Mouse (Mus musculus) left cerebral cortex, postnatal 10 days (tissue): Measurements from ENCODE around the gene Slc4a2. TPM values are rescaled to one million over a fixed set of nuclear protein-coding genes. Genes with fewer than 3 reads are reported as not detected.
A peak's percentile ranks its signal among the peaks of the same experiment; 100 is the strongest.

ENCODE experiments used
- DNase-seq, 2 experiments: peaks; one replicate each; pipeline ENCODE4 v3.0.0; 2021 to 2022; ENCODE audit warnings: low spot score in 2 of 2, mixed read lengths in 1 of 2; ENCODE audit errors: extremely low spot score in 1 of 2
- intact Hi-C: fragments of 180-260 bp; cut with DNase I; formaldehyde crosslinking; loops from one replicate; pipeline ENCODE4 v1.15.1; 2025
- total RNA-seq, 2 experiments: library from RNA; stranded (reverse); gene quantifications; 2 replicates each; pipeline ENCODE4 v1.2.3; 2021

The Slc4a2 gene
- total RNA-seq, 2 experiments from 2014 or later = 24.6 to 27.6 TPM

DNA sequence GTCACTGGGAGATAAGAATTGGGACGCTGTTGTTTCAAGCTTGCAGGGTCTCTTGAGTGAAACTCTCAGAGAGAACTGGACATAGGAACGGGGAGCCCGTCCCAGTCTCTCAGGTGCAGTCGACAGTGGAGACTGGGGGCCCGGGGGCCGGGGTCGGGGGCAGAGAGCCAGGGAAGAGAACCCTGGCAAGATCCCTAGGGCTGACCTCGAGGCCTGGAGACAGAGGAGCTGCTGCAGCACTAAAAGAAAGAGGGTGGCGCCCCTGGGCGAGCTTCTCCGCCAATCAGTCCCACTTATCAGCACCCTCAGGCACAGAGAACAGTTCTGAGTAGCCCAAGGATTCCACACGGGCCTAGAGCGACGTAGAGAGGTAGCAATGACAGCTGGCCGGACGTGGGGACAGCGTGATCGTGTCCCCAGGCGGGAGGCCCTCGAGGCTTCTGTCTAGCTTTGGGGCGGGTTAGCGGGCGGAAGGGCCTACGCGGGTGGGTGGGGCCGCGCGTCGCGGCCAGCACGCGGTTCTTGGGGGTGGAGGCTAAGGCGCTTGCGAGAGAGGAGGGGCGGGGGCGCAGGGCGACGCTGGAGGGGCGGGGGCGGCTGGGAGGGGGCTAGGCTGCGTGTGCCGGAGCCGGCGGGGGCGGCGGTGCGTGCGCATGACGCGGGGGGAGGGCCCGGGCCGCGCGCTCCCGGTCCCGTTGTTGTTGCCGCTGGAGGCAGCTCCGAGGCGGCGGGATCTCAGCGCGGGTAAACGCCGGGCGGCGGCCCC is 27.8 kb downstream of the Slc4a2 start:
- intact Hi-C loops = loop anchor here (2.0 kb wide), 1 partner anchor 19 kb away; no protein-coding TSS in a partner anchor
- DNase-seq = peak; percentile 81 to 95

DNA sequence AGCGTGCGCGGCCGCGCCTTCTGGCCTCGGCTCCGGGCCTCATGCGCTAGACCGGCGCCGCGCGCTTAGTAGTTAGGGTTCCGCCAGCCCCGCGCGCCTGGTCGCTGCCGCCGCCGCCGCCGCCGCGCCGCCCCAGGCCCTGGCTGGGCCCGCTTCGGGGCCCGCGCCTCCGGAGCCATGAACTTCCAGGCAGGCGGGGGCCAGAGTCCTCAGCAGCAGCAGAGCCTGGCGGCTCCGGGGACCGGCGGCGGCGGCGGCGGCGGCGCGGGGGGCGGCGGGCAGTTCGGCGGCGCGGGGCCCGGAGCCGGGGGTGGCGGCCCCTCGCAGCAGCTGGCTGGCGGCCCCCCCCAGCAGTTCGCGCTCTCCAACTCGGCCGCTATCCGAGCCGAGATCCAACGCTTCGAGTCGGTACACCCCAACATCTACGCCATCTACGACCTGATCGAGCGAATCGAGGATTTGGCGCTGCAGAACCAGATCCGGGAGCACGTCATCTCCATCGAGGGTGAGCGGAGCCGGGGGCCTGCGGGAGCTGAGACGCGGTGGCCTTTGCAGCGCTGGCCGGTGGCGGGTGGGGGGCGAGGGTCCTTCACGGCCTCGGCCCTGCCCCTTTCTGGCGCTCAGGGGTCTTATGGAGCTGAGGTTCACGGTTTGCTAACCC is 28.5 kb downstream of the Slc4a2 start, which contains the start of gene Agap3:
TSS of gene Agap3 (plus strand) at position 148 of the 661 bp plus-strand sequence.
- peak in 1 of 2 experiments; percentile 64 for DNase-seq
- intact Hi-C loops = loop anchor here (2.0 kb wide), 1 partner anchor 19 kb away; no protein-coding TSS in a partner anchor

DNA sequence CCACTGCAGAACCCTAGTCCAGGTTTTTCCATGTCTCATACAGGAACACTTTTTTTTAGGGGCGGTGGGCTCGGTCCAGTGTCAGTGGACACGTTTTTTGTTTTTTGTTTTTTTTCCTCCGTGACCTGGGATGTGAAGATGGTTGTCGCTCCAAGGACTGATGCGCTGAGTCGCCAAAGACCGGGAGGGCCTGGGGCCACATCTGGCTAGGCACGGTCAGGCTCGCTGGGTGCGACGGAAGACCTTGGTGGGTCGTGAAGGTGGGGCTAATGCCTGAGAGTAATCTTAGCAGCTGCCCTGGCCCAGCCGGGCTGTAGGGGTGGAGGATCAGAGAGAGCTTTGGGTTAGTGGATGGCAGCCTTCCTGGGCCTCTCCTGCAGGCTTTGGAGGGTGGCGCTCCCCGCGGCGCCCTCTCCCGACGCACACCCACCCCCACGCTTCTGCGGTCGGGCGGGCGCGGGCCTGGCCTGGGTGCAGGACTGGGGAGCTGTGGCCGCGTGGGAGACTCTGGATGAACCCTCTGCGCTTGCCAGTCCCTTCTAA is 29.1 kb downstream of the Slc4a2 start:
- DNase-seq = no peak
- intact Hi-C loops = loop anchor here (2.0 kb wide), 1 partner anchor 18 kb away; no protein-coding TSS in a partner anchor

DNA sequence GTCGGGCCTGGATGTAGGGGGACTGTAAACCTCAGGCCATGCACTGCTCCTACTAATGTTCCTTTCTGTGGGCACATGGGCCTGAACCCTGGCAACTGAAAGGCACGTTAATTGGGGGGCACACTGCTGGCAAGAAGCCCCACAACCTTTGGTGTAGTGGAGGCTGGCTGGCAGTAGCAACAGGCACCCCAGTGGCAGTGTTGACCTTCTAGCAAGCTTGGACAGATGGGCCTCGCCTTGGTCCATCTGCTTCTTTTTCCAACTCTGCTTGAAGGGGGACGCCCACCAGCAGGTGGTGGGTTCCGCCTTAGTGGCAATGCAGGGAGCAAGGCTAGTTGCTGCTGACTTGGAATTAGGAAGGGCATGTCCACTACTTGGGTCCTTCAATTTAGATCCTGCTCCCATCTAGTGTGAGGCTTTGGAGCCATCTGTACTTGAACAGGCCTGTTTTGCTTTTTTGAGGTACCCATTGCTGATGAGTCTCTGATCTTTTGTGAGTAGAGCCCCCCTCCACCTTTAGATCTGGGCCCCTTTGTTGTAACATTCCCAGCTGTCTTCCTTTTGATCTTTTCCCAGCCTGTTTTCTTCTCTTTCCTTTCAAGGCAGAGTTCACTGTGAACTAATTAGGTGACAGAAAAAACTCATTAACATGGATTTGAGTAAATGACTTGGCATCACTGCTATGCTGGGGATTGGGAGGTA is 29.8 kb downstream of the Slc4a2 start:
- intact Hi-C loops = loop anchor here (2.0 kb wide), 1 partner anchor 17 kb away; no protein-coding TSS in a partner anchor
- no peak for DNase-seq

DNA sequence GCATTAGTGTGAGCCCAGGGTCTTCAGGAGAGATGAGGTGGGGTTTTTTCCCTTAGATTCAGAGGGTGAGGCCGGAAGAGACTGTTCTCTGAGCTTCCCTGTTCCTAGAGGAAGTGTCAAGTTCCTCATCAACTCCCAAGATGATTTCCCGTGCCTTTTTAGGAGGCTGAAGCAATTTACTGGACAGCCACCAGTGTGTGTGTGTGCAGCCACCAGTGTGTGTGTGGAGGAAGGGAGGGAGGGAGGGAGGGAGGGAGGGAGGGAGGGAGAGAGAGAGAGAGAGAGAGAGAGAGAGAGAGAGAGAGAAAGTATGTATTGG is 30.3 kb downstream of the Slc4a2 start:
- no peak for DNase-seq
- intact Hi-C loops = loop anchor here (2.0 kb wide), 1 partner anchor 17 kb away; no protein-coding TSS in a partner anchor

DNA sequence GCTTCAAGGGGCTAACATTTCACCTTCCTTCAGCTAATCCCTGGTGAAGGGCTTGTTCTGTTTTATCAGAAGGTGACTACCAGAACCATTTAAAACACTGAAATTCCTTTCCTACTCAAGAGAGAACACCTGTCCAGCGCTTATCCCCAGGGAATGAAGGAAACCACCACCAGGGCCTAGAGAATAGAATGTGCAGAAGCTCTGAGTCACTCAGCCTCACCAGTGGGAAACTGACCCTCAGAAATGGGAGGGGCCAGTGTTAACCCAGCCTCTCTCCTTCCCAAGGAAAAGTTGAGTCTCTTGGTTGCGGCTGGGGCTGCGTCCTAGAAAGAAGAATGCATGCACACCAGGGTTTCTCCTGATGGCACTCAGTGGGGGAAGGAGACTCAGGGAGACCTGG is 31.4 kb downstream of the Slc4a2 start:
- intact Hi-C loops = no loop called here
- DNase-seq = no peak

DNA sequence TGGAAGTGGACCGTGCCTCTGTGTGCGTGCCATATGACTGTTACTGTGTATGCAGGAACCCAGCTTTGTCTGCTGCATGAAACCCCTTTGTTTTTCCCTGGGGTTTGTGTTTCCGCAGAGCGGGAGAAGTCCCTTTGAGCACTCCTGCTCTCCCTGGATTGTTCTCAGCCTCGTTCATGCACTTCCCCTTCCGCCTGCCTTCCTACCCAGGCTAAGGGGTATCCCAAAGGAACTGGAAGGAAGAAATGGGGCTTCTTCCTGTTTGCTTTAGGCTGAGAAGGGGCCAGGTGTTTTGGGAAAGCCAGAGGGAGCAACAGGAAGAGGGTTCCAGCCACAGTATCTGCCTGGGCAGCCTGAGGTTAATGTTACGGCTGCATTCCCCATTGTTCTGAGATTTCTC is 32.0 kb downstream of the Slc4a2 start:
- no peak for DNase-seq
- intact Hi-C loops = no loop called here

DNA sequence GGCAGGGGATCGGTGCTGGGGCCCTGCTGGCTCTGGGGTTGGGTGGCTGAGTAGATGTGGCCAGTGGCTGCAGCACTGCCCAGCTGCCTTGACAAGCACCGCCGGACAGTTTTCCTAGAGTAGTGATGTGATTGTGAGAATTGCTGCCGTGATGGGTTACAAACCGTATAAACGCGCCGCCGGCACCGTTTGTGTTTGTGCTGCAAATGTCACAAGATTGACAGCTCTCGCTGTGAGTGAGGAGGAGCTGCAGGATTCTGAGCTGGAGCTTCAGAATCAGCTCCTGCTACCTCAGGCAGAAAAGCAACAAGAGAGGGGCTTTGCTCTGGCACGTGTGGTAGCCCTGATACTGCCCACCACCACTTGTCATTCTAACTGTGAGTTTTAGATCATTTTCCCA is 43.1 kb downstream of the Slc4a2 start:
- no peak for DNase-seq
- intact Hi-C loops = no loop called here

DNA sequence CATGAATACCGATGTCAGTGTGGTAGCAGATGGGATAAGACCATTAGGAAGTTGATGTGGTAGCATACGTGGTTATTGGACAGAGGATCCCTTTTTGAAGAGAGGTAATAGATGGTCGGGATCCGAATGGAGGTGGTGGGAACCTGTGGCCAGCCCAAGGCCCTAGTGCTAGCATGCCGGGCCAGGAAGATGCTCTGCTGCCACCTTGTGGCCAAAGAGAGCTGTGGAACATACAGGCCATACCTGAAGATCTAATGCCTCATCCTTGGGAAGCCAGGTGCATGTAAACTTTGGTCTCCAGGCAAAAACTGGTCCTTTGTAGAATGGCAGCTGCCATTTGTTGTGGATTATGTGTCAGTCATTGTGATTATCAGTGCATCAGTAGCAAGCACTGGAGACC is 47.0 kb downstream of the Slc4a2 start:
- intact Hi-C loops = loop anchor here (2.0 kb wide), 1 partner anchor 18 kb away; the partner anchor contains the start of gene Agap3
- peak in 1 of 2 experiments; percentile 80 for DNase-seq

DNA sequence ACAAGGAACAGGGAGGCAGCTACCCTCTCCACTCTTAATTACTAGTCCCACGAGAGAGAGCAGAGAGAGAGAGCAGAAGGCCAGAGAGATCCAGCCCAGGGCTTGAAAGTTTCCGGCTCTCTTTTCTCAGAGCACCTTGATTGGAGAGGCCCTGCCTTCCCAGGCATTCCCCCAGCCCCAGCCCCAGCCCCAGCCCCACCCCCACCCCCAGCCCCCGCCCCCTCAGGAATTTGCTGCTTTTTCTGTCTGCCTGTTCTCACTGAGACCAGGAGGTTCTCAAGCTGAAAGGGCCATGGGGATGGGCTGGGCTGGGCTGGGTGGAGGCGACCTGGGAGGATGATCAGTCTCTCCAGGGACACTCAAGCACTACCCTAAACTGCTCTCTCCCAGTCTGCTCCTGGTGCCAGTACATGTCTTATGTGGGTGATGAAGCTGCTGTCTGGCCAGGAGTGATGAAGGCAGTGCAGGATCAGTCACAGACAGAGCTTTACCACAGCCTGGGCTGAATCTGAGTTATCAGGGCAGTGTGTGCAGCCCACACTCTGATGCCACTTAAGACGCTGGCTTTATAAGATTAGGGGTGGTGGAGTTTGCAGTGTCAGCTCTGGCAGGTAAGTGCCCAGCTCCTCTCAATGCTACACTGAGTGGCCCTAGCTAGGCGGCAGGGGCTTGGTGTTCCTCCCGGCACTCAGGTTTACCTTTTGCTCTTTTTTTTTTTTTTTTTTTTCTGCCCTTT is 49.4 kb downstream of the Slc4a2 start:
- intact Hi-C loops = no loop called here
- no peak for DNase-seq

DNA sequence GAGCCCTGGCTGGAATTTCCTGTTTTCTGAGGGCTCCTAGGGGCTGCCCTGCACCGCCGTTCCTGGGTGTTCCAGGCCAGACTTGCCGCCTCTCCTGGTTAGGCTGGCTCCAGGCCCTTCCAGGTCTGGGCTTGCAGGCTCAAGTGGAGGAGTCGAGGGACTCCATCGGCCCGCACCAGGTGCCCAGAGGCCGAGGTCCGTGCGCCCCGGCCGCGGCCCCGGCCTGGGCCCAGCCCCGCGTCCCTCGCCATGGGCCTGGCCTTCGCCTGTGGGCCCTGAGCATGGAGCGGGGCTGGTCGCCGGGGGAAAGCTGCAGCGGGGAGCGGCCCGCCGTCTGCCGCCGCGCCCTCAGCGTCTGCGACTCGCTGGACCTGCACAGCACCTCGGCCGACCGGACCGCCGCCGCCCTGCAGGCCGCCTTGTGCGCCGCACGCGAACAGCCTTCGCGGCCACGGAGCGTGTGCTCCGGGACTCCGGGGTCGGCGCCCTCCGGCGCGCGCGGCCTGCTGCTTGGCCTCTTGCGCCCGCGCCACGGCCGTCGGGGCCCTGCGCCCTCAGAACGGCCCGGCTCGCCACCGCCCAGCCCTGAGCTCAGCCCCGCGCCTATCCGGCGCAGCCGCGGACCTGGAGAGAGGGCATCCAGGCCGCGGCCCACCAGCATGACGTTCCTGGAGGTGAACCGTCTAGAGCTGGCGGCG is 50.5 kb downstream of the Slc4a2 start:
- intact Hi-C loops = no loop called here
- DNase-seq = peak in 1 of 2 experiments; percentile 43

DNA sequence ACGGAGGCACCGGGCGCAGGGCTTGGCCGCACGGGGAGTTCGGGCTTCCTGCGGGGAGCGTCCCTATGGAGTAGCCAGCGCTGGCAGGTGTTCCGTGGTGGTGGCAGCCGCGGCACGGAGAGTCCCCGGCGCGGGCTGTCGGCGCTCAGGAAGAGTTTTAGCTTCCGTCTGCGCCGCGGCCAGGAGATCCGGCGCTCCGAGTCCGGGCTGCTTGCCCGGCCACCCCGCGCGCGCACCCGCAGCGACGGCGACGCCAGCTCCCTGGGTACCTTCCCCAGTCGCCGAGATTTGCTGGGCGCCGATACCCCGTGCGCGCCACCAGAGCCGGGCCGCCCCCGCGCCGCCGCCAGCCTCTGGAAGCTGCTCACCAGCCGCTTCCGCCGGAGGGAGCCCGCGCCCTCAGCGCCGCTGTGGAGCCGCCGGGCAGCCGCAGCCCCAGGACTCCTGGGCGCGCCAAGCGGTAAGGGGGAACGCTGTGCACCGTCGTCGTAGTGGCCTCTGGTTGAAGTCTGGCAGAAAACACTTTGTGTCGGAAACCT is 51.2 kb downstream of the Slc4a2 start:
- DNase-seq = peak; percentile 38 to 80
- intact Hi-C loops = loop anchor here (5.0 kb wide), 1 partner anchor 52 kb away; the partner anchor contains the start of genes Cdk5 and Slc4a2

DNA sequence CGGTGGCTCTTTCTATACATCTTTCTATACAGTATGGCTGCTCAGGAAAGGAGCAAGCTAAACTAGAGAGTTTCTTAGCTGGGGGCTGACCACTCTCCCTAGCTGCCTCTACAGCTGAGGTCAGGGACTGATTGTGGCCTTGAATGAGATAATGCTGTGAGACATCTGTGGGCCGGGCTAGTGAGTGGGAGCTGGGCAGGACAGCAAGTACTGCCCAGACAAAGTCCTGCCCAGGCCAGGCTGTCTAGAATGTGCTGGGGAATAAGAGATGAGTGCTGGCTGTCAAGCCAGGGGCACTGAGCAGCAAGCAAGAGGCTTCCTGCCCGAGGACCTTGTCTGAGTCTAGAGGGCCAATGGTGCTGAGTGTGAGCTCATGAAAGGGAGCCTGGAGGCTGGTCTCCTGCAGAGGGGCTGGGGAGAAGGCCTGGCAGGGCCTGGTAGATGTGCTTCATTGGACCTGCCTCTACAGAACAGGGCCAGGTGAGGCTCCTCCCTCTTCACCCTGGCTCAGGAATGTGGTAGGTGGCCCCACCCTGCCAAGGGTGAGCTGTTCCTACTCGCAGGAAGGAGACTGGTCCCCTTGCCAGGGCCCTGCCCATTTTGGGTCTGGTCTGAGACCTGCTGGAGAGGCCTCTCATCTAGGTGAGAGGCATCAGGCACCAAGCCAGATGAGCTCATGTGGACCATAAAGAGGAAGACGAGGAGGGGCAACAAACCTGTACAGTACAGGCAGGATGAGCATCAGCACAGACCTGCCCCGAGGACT is 52.0 kb downstream of the Slc4a2 start:
- intact Hi-C loops = loop anchor here (5.0 kb wide), 1 partner anchor 53 kb away; the partner anchor contains the start of genes Cdk5 and Slc4a2
- DNase-seq = no peak

DNA sequence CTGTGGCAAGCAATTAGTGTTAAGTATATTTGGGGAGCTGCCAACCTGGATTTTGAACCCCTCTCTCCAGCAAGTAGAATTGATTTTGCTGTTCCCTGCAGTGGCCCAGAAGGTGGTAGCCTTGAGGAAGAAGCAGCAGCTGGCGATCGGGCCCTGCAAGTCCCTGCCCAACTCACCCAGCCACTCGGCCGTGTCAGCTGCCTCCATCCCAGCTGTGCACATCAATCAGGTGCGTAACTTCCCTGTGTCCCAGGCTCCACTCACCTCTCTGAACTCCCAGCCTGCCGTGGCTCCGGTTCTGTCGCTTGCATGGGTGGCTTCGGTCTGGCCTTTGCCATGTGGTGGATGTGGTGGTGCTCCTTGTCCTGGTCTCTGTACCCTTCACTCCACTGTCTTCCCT is 54.3 kb downstream of the Slc4a2 start:
- DNase-seq = no peak
- intact Hi-C loops = loop anchor here (5.0 kb wide), 1 partner anchor 56 kb away; the partner anchor contains the start of genes Cdk5 and Slc4a2

DNA sequence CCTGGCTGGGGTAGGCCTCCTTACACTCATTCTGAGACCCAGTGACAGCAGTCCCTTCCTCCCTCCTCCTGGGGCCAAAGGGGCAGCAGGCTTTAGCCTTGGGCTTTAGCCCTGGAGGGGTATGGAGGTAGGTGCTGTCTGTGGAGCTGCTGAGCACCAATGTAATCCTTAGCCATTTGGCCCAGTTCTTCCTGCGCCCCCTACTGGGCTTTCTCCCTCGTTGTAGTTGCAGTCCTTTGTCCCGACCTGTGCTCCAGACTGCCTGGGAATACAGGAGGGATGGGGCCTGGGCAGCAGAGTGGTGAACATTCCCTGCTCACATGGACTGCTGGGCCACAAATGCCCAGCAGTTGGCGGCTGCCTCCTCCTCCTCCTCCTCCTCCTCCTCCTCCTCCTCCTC is 58.0 kb downstream of the Slc4a2 start:
- intact Hi-C loops = loop anchor here (10.0 kb wide), 1 partner anchor 173 kb away; no protein-coding TSS in a partner anchor
- DNase-seq = peak; percentile 38 to 80

DNA sequence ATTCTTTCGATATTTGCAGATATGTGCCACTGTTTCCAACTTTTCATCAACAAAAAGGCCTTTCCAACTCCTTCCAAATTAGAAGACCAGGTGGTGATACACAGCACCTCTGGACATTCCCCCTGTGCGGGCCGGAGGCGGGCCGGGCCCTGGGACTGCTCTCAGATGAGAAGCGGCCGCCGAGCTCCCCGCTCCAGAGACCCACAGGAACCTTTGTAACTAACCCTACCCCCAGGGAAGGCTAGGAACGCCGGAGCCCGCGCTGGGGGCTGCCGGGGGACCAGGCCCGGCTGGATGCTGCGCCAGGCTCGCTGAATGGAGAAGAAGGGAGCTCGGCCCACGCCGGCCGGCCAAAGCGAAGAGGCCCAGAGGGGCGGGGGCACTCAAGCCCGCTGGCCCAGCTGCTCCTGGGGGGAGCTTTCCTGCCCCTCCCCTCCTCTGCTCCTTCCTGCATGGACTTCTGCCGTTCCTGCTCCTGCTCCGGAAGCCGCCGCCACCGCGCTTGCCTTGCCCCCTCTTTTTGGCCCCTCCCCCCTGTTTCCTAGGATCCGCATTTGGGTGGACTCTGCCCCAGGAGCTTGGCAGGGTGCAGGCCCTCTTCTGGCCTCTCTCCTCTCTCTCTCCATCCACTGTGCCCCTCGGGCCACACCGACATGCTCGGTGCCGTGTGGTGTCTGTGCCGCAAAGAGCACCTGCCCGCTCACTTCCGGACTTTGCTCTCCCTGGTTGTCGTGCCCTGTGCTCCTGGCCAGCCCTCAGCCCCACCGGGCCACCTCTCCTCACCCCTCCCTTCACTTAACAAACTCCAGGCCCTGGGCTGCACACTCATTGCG is 58.8 kb downstream of the Slc4a2 start:
- intact Hi-C loops = loop anchor here (10.0 kb wide), 1 partner anchor 172 kb away; no protein-coding TSS in a partner anchor
- DNase-seq = no peak
